Mouse (Mus musculus) splenic B cell, adult 2 months (primary cell): ENCODE data around the gene Papss1.
A peak's percentile ranks its signal among the peaks of the same experiment; 100 is the strongest.

Experiments
- DNase-seq: peaks from one replicate; pipeline ENCODE4 v3.0.0-alpha.2; 2011; ENCODE audit warnings: low read depth, low spot score
- H3K27me3 ChIP-seq: 2 replicates; pipeline ENCODE4 v1.6.1; 2012; ENCODE audit warnings: mild to moderate bottlenecking, low read length, moderate library complexity, mixed read lengths; ENCODE audit not compliant: control insufficient read depth, poor library complexity, insufficient read depth, severe bottlenecking
- H3K36me3 ChIP-seq: 2 replicates; pipeline ENCODE4 v1.6.1; 2012; ENCODE audit warnings: mild to moderate bottlenecking, low read length, moderate library complexity, mixed read lengths; ENCODE audit not compliant: control insufficient read depth, poor library complexity, insufficient read depth, severe bottlenecking

Gene Papss1

GRCm38 (mm10) chr3:131561591-131561990, 3.0 kb upstream of the Papss1 start:
- Histone ChIP-seq H3K27me3 (no peaks in the 10 kb centered on the region), H3K36me3 (no peaks in the 10 kb centered on the region)
- no peak for DNase-seq

DNA sequence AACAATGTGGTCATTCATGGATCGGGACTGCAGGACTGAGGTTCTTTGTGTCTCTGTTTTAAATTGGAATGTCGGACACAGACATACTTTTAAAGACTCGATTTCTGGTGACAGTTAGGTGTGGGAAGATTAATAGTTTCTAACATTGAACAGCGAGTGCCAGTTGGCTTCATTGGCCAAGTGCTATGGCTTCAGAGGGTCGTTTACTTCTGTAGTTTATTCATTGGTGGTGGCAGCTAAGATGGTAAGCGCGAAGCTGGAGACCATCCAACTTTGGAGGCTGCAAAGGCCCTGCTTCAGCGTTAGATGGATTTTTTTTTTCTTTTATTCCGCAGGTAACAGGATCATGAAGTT, 666 bp downstream of the Papss1 start:
- no peak for DNase-seq
- H3K36me3 ChIP-seq, result no peaks in the 10 kb centered on the region
- H3K27me3 ChIP-seq, result no peaks in the 10 kb centered on the region

DNA sequence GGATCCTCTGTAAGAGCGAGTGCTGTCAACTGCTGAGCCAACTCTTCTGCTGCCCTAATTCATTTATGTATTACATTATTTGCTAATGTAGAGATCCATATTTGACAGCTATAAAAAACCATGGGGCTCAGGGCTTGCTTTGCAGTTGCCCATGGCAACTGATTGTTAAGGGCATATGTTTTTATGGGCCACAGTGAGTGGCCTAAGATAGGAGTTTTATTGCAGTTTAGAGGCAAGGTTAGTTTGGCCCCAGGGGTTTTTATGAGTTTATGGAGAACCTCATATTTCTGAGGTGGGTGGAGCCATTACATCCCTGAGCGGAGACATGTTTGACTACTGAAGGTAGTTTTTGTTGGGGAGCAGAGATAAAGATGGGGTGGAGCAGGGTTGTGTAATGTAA, 1.7 kb downstream of the Papss1 start:
- Histone ChIP-seq H3K36me3 (no peaks in the 10 kb centered on the region), H3K27me3 (no peaks in the 10 kb centered on the region)
- DNase-seq, result no peak

DNA sequence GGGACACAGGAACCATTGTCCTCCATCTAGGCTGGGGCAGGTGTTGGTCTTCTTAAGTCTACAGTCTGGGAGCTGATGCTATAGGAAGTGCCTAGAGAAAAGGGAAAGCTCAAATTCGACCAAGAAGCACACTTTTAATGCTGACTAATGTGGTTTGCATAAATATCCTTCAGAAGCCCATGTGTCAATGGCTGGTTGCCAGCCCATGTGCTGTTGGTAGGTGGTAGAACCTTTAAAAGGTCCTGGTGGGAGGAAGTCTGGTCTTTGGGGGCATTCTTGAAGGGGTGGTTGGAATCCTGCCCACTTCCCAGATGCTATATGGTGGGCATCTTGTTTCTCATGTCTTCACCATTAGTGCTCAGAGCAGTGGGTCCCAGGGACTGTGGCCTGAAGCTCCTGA, 5.9 kb downstream of the Papss1 start:
- Histone ChIP-seq H3K36me3 (no peaks in the 10 kb centered on the region), H3K27me3 (no peaks in the 10 kb centered on the region)
- DNase-seq, result no peak

GRCm38 (mm10) chr3:131573555-131573954, 9.0 kb downstream of the Papss1 start:
- Histone ChIP-seq H3K36me3 (no peaks in the 10 kb centered on the region), H3K27me3 (no peaks in the 10 kb centered on the region)
- no peak for DNase-seq

- no peak for DNase-seq
- no peaks in the 10 kb centered on the region for H3K36me3 ChIP-seq
- H3K27me3 ChIP-seq, result no peaks in the 10 kb centered on the region
These were observed 14.0 kb downstream of the Papss1 start for GRCm38 (mm10) chr3:131578434-131579104.

DNA sequence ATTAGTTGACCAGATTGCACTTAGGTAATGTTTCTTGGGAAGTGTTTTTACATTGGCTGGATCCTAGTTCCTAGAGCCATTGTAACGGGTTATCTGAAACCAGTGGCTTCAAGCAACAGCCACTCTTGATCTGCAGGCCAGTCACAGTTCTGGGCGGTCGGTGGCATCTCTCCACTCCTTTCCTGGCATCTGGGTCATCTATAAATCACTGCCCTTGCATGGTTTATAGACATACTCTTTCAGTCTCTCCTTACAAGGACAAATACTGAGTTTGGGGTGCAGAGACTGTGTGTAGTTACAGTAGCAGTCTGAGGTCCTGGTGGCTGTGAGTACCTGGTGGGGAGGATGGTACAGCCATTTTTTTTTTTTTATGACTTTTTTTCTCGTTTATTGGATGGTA, 15.5 kb downstream of the Papss1 start:
- DNase-seq, result no peak
- H3K27me3 ChIP-seq, result no peaks in the 10 kb centered on the region

DNA sequence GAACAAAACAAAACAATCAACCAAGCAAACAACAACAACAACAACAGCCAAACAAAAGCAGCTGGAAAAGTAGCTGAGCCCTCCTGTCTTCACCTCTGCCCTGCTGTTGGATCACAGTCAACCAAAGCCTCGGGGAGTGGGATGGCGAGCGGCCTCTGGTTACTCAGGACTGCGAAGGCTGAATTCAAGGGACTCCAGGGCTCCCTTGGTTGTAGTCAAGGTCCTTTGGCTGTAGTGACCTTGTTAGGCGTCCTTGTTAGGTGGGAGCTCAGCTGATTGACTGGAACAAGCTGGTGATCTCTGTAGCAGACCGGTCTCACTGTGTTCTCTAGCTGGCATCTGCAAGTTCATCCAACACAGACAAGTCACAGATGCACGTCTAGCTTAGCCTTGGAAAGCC, 16.5 kb downstream of the Papss1 start:
- no peak for DNase-seq
- Histone ChIP-seq H3K36me3 (no peaks in the 10 kb centered on the region), H3K27me3 (no peaks in the 10 kb centered on the region)

More for the DNA sequence above, 15.5 kb downstream of the Papss1 start:
- H3K36me3 ChIP-seq, result no peaks in the 10 kb centered on the region

- Histone ChIP-seq H3K36me3 (peaks cover 1% of the 10 kb centered on the region; the same call in 1 of the 2 replicates), H3K27me3 (no peaks in the 10 kb centered on the region)
- DNase-seq, result peak; percentile 5
These were observed 22.2 kb downstream of the Papss1 start for GRCm38 (mm10) chr3:131586818-131587217.

GRCm38 (mm10) chr3:131587959-131588358, 23.4 kb downstream of the Papss1 start:
- peaks cover 1% of the 10 kb centered on the region; the same call in 1 of the 2 replicates for H3K36me3 ChIP-seq
- no peaks in the 10 kb centered on the region for H3K27me3 ChIP-seq
- DNase-seq, result no peak

GRCm38 (mm10) chr3:131593143-131593798, 28.7 kb downstream of the Papss1 start:
- H3K36me3 ChIP-seq, result no peaks in the 10 kb centered on the region
- no peak for DNase-seq
- H3K27me3 ChIP-seq, result no peaks in the 10 kb centered on the region

- no peak for DNase-seq
- no peaks in the 10 kb centered on the region for H3K36me3 ChIP-seq
- no peaks in the 10 kb centered on the region for H3K27me3 ChIP-seq
These were observed 29.8 kb downstream of the Papss1 start for GRCm38 (mm10) chr3:131594361-131594760.

- Histone ChIP-seq H3K36me3 (no peaks in the 10 kb centered on the region), H3K27me3 (no peaks in the 10 kb centered on the region)
- DNase-seq, result no peak
These were observed 31.1 kb downstream of the Papss1 start for GRCm38 (mm10) chr3:131595546-131596245.

DNA sequence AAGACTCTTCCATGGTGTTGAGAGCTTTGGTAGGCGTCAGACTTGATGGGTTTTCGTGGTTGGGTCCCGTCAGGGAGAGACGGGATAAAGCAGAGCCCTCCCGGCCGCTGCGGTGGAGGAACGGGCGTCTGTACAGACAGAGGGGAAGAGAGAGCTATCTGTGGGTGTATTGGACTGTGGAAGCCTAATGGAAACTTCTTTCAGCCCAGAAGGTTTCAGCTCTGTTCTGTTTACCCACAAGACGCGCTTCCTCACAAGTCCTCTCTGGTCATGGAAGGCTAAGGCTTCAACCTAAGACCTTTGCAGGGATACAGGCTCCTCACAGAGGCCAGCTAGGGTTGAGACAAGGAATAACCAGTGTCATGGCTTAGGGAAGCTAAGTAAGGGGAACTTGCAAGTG, 36.2 kb downstream of the Papss1 start:
- H3K36me3 ChIP-seq, result peaks cover 2% of the 10 kb centered on the region; the same call in 1 of the 2 replicates
- DNase-seq, result no peak
- H3K27me3 ChIP-seq, result no peaks in the 10 kb centered on the region

- no peaks in the 10 kb centered on the region for H3K27me3 ChIP-seq
- DNase-seq, result no peak
- peaks cover 2% of the 10 kb centered on the region; the same call in 1 of the 2 replicates for H3K36me3 ChIP-seq
These were observed 36.8 kb downstream of the Papss1 start for GRCm38 (mm10) chr3:131601366-131601765.
